Mouse (Mus musculus): ENCODE measurements around the gene Gp1bb.

Gene Gp1bb

GRCm38 (mm10) chr16:18601447-18601846 is 20.8 kb downstream of the Gp1bb start:
- no peak for DNase-seq (ENCODE audit: low spot score)

- no peak for DNase-seq (ENCODE audit: low spot score)
Observed at GRCm38 (mm10) chr16:18598006-18598405, 24.2 kb downstream of the Gp1bb start.

- DNase-seq (ENCODE audit: low spot score), result no peak
Observed at GRCm38 (mm10) chr16:18596255-18596654, 25.9 kb downstream of the Gp1bb start.

- DNase-seq (ENCODE audit: low spot score), result no peak
Observed at GRCm38 (mm10) chr16:18593930-18594329, 28.3 kb downstream of the Gp1bb start.

GRCm38 (mm10) chr16:18591047-18592018 is 30.9 kb downstream of the Gp1bb start:
- no peak for DNase-seq (ENCODE audit: low spot score)

GRCm38 (mm10) chr16:18589804-18590790 is 32.1 kb downstream of the Gp1bb start, which contains the start of gene Tbx1:
Gene Tbx1, minus strand, starts transcription at chr16:18590671.
- no peak for DNase-seq (ENCODE audit: low spot score)

GRCm38 (mm10) chr16:18589080-18589621 is 33.1 kb downstream of the Gp1bb start:
- no peak for DNase-seq (ENCODE audit: low spot score)

GRCm38 (mm10) chr16:18588738-18589055 is 33.5 kb downstream of the Gp1bb start:
- no peak for DNase-seq (ENCODE audit: low spot score)

GRCm38 (mm10) chr16:18587847-18588737 is 34.1 kb downstream of the Gp1bb start:
- DNase-seq (ENCODE audit: low spot score), result no peak

GRCm38 (mm10) chr16:18586906-18587546 is 35.2 kb downstream of the Gp1bb start:
- no peak for DNase-seq (ENCODE audit: low spot score)

- no peak for DNase-seq (ENCODE audit: low spot score)
Observed at GRCm38 (mm10) chr16:18586076-18586905, 35.9 kb downstream of the Gp1bb start.

- DNase-seq (ENCODE audit: low spot score), result no peak
Observed at GRCm38 (mm10) chr16:18585676-18586075, 36.5 kb downstream of the Gp1bb start.

GRCm38 (mm10) chr16:18584901-18585510 is 37.2 kb downstream of the Gp1bb start:
- no peak for DNase-seq (ENCODE audit: low spot score)

GRCm38 (mm10) chr16:18583673-18584357 is 38.4 kb downstream of the Gp1bb start:
- DNase-seq (ENCODE audit: low spot score), result no peak

- no peak for DNase-seq (ENCODE audit: low spot score)
Observed at GRCm38 (mm10) chr16:18583169-18583568, 39.0 kb downstream of the Gp1bb start.

GRCm38 (mm10) chr16:18582426-18583148 is 39.6 kb downstream of the Gp1bb start:
- DNase-seq (ENCODE audit: low spot score), result no peak

GRCm38 (mm10) chr16:18581623-18582205 is 40.5 kb downstream of the Gp1bb start:
- DNase-seq (ENCODE audit: low spot score), result no peak

Data from left cerebral cortex, adult 11 months (tissue).